Mouse (Mus musculus) lung, embryonic 15.5 days (tissue): ENCODE measurements at regions not wholly inside any gene's neighbourhood (a gene's known extent, or its start where the extent isn't known, plus 50 kb on each side); places are given as distances from the start of the nearest gene placed in this dataset.
A peak's percentile ranks its signal among the peaks of the same experiment; 100 is the strongest.

Source experiments
- ATAC-seq: fragments of 200-750 bp; cut with Nextera tagmentation; 2 replicates; pipeline ENCODE4 v1.8.0; 2017; ENCODE audit warnings: moderate number of reproducible peaks, borderline replicate concordance; ENCODE audit not compliant: low FRiP score, low TSS enrichment; ENCODE audit errors: extremely low read depth
- H3K27ac ChIP-seq: fragments of 300-500 bp; sonication (generic); 2 replicates; pipeline ENCODE4 v1.5.1; 2015; ENCODE audit warnings: moderate library complexity, mild to moderate bottlenecking, inconsistent platforms
- H3K27me3 ChIP-seq: fragments of 300-500 bp; sonication (generic); 2 replicates; pipeline ENCODE4 v1.6.1; 2015; ENCODE audit warnings: inconsistent platforms
- H3K36me3 ChIP-seq: fragments of 300-500 bp; sonication (generic); 2 replicates; pipeline ENCODE4 v1.6.1; 2015; ENCODE audit warnings: inconsistent platforms
- H3K4me1 ChIP-seq: fragments of 300-500 bp; sonication (generic); 2 replicates; pipeline ENCODE4 v1.6.1; 2015; ENCODE audit warnings: inconsistent platforms
- H3K4me2 ChIP-seq: fragments of 300-500 bp; sonication (generic); 2 replicates; pipeline ENCODE4 v1.6.1; 2015; ENCODE audit warnings: inconsistent platforms, mild to moderate bottlenecking, moderate library complexity
- H3K4me3 ChIP-seq: fragments of 300-500 bp; sonication (generic); 2 replicates; pipeline ENCODE4 v1.5.1; 2015; ENCODE audit warnings: mild to moderate bottlenecking, inconsistent platforms
- H3K9ac ChIP-seq: fragments of 300-500 bp; sonication (generic); 2 replicates; pipeline ENCODE4 v1.6.1; 2015; ENCODE audit warnings: inconsistent platforms
- H3K9me3 ChIP-seq: fragments of 300-500 bp; sonication (generic); 2 replicates; pipeline ENCODE4 v1.6.1; 2016; ENCODE audit warnings: inconsistent platforms
- WGBS: fragments of 180-500 bp; shearing (Covaris S2); methylation state at CpG from one replicate; pipeline ENCODE4 v1.1.7; 2015; 5-methylcytosine and 5-hydroxymethylcytosine counted together

DNA sequence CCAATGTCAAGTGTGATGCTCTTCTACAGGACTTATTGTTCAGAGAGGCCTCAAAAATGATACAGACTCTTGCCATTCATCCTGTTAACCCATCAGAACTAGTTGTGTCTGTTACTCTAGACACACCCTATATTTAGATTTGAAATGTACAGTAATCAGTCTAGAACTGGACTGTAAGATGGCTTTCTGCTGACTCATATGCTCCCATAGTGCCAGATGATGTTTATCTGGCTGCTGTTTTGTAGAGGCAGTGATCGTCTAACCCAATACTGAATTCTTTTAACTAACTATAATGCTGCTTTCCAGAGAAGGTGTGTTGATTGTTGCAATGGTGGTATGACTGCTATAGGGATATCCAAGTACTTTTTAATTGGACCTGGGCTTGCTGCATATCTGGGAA is 185.9 kb upstream of the Npsr1 start:
- no peak for ATAC-seq
- Histone ChIP-seq H3K9me3 (no peaks in the 10 kb centered on the region), H3K27ac (no peak overlapping the region), H3K4me3 (no peak overlapping the region), H3K27me3 (no peaks in the 10 kb centered on the region), H3K4me2 (no peak overlapping the region), H3K36me3 (no peaks in the 10 kb centered on the region), H3K4me1 (no peaks in the 10 kb centered on the region), H3K9ac (no peak overlapping the region)
- WGBS, result 94% methylated on average over 1 of the region's 1 CpGs

DNA sequence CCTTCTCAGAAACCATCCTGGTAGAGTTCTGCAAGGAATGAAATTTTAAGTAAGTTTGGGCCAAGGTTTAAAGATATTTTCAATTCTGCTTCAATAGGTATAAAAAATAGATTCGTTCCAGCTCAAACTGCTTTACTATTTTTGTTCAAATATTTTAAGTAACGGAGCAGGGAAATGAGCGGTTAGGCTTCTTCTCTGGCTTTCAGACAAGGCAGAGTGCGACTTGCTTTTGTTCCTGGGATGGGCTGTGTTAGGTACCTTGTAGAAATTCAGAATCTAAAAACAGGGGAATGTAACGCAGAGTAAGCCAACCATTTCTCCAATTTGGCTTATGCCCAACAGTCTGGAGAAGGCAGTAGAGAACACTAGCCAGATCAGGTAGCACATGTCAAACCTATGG is 180.5 kb upstream of the Npsr1 start:
- Histone ChIP-seq H3K36me3 (no peaks in the 10 kb centered on the region), H3K9me3 (no peaks in the 10 kb centered on the region), H3K27me3 (no peaks in the 10 kb centered on the region), H3K4me1 (no peaks in the 10 kb centered on the region), H3K4me3 (no peak overlapping the region), H3K27ac (no peak overlapping the region), H3K9ac (no peak overlapping the region), H3K4me2 (no peak overlapping the region)
- no peak for ATAC-seq
- 92% methylated on average over 5 of the region's 5 CpGs for WGBS

DNA sequence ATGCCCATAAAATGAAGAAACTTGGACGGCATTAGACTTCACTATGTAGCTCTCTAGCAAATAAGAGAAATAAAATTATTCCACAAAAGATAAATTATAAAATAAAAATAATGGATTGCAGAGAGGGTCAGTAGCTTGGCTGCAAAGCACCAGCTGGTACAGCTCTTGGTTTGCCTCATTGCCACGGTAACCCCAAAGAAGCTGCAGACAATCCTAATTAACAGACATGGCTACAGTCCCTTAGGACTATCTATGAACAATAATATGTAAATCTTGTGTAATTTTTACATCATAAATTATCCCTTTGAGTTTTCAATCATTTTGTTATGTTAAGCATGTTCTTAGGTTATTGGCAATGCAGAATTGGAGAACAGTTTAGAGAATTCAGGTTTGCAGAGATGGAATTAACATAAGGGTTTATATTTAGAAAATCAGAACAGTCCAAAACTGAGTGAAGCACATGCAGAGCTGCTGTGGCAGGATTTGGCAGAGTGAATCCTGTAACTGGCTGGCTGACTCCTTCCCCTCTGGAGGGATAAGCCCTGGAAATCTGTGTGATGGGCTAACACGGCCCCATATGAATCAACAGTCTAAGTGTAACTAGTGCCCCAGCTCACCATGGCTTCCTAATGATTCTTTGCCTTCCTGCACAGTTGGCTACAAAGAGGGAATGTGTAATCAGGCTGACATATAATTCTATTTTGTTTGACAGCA is 178.4 kb upstream of the Npsr1 start:
- WGBS, result 73% methylated on average over 3 of the region's 3 CpGs
- ATAC-seq, result no peak
- no peaks in the 10 kb centered on the region for H3K27me3 ChIP-seq

DNA sequence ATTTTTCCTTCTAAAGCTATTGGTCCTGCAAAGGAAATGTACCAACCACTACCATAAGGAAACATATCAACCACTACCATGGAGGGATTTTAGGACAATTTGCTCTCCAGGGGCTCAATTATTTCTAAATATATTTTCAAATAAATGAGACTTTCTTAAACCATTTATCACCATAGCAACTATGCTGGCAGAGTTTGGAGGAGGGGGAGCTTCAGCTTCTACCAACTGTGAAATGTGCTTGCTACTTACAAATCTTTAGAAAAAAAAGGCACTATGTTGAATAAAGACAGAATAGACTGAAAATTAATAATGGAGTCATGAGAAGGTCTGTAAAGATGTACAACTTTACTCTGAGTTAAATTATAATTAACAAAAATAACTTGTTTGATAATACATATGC is 165.6 kb upstream of the Npsr1 start:
- no peaks in the 10 kb centered on the region for H3K36me3 ChIP-seq

More for the DNA sequence above, 178.4 kb upstream of the Npsr1 start:
- H3K36me3 ChIP-seq, result no peaks in the 10 kb centered on the region
- H3K4me2 ChIP-seq, result no peak overlapping the region
- H3K27ac ChIP-seq, result no peak overlapping the region
- no peaks in the 10 kb centered on the region for H3K4me1 ChIP-seq
- H3K9me3 ChIP-seq, result no peaks in the 10 kb centered on the region
- H3K4me3 ChIP-seq, result no peak overlapping the region
- H3K9ac ChIP-seq, result no peak overlapping the region

DNA sequence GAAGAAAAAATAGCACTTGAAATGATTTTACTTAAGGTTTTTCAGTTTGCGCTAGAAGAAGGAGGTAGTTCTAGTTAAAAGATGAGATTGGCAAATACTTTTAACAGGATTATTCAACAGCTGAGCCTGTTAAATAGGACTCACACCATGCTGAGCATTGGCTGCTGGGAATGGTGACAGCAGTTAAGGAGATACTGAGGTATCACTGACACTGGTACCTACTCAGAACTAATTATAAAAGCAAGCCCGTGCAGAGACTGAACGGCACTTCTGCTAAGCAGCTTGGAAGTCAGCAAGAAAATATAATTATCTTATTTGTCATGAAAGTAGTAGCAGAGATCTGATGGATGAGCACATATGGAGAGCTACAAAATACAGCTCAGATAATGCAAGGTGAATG is 163.5 kb upstream of the Npsr1 start:
- Histone ChIP-seq H3K9me3 (no peaks in the 10 kb centered on the region), H3K4me1 (no peaks in the 10 kb centered on the region), H3K27ac (no peak overlapping the region), H3K4me3 (no peak overlapping the region), H3K4me2 (no peak overlapping the region), H3K36me3 (no peaks in the 10 kb centered on the region), H3K9ac (no peak overlapping the region), H3K27me3 (no peaks in the 10 kb centered on the region)
- 70% methylated on average over 3 of the region's 3 CpGs for WGBS
- no peak for ATAC-seq

More for the DNA sequence above, 165.6 kb upstream of the Npsr1 start:
- Histone ChIP-seq H3K9ac (no peak overlapping the region), H3K4me2 (no peak overlapping the region), H3K9me3 (no peaks in the 10 kb centered on the region), H3K4me3 (no peak overlapping the region), H3K27ac (no peak overlapping the region), H3K27me3 (no peaks in the 10 kb centered on the region), H3K4me1 (no peaks in the 10 kb centered on the region)
- no peak for ATAC-seq

DNA sequence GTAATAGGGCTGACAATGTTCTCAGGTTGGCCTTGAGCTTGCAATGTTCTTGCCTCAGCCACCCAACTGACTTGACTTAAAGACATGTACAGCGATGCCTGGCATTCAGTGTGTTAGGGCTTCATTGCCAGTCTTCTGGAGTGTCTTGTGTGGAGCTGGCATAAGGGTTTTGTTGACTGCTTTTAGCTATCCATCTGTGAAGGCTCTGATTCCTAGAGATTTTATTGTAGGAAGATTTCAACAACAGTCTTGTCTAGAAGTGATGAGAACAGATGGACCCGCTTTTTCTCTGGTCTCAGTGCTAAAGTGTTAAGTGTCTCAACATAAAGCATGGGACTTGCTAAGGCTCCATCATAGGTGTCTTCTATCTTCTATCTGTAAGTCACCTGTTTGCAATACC is 145.3 kb upstream of the Npsr1 start:
- ATAC-seq, result no peak
- Histone ChIP-seq H3K9me3 (no peaks in the 10 kb centered on the region), H3K27ac (no peak overlapping the region), H3K27me3 (no peaks in the 10 kb centered on the region), H3K9ac (no peak overlapping the region), H3K4me3 (no peak overlapping the region), H3K4me1 (no peaks in the 10 kb centered on the region), H3K4me2 (no peak overlapping the region), H3K36me3 (no peaks in the 10 kb centered on the region)
- WGBS, result 93% methylated on average over 2 of the region's 2 CpGs

DNA sequence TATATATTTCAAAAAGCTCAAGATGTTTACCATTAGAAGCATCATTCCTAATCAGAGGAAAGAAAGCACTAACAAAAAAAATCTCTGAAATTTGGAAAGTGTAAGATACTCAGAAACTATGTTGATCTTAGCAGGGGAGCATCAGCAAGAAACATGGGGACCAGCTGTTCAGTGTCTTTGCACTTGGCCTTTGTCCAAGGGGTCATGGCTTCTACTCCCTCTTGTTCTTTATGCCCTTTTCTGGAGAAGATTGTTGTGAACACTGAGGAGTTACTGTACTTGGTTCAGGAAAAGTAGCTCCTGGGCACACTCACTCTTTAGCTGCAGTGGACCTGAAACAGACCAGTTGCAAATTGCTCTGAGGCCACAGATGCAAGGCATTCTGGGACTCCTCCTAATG is 141.2 kb upstream of the Npsr1 start:
- Histone ChIP-seq H3K4me1 (no peaks in the 10 kb centered on the region), H3K9ac (no peak overlapping the region), H3K27me3 (no peaks in the 10 kb centered on the region), H3K27ac (no peak overlapping the region), H3K9me3 (no peaks in the 10 kb centered on the region), H3K36me3 (no peaks in the 10 kb centered on the region), H3K4me2 (no peak overlapping the region), H3K4me3 (no peak overlapping the region)
- ATAC-seq, result peak; percentile 67; the same call in 1 of the 2 replicates

DNA sequence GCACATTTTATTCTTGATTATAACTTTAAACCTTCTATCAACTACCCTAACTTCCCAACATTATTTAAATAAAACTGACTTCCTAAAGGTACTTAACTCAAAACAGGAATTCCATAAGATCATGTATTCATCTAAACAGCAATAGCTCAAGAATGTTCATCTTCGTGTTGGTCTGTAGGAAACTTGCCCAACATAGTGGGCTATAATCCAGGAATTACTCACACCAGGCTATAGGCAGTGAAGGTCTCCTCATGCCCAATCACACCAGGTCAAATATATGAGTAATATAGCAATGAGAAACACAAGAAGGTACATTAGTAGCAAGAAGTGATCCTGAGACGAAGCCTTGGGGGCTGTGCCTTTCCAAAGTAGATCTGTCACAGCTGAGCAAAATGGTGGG is 128.1 kb upstream of the Npsr1 start:
- no peak for ATAC-seq
- WGBS, result 52% methylated on average over 2 of the region's 2 CpGs

DNA sequence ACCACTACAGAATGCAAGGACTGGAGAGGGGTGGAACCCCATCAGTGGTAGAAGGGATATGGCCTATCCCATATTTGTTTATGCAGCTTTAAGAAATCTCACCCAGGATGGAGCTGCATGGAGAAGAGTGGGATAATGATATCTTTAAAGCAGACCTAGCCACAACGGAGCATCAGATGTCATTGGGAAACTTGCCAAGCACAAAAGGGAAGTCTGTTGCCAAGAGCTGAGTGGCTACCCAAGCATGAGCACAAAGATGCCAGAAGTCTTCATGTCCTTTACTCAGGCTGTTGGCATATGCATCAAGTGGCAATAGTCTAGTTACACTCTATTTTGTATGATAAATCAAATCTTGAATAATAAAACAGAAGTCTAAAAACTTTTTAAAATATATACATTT is 124.6 kb upstream of the Npsr1 start:
- Histone ChIP-seq H3K4me1 (no peaks in the 10 kb centered on the region), H3K27ac (no peak overlapping the region), H3K27me3 (no peaks in the 10 kb centered on the region), H3K9me3 (no peaks in the 10 kb centered on the region), H3K4me3 (no peak overlapping the region), H3K36me3 (no peaks in the 10 kb centered on the region), H3K4me2 (no peak overlapping the region), H3K9ac (no peak overlapping the region)
- WGBS, result 28% methylated on average over 1 of the region's 1 CpGs
- ATAC-seq, result no peak

More for the DNA sequence above, 128.1 kb upstream of the Npsr1 start:
- Histone ChIP-seq H3K36me3 (no peaks in the 10 kb centered on the region), H3K4me1 (no peaks in the 10 kb centered on the region), H3K4me3 (no peak overlapping the region), H3K4me2 (no peak overlapping the region), H3K9me3 (no peaks in the 10 kb centered on the region), H3K27ac (no peak overlapping the region), H3K27me3 (no peaks in the 10 kb centered on the region), H3K9ac (no peak overlapping the region)

DNA sequence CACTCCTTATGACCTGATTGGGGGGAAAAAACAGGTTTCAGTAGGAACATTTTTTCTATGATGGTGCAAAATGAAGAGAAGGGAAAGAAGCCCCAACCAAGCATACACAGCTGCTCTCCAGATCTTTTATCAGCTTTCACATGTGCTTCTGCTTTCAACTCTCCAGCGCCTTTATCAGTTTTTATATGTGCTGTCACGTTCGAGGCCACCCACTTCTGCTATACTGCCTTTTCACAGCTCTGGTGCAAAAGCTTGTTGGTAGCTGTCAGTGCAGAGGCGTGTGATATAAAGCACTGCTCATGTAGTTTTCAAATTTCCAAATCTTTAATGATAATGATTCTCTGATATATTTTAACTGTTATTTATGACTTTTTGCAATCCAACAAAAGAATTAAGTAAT is 120.2 kb upstream of the Npsr1 start:
- Histone ChIP-seq H3K4me1 (no peaks in the 10 kb centered on the region), H3K27ac (no peak overlapping the region), H3K4me3 (no peak overlapping the region), H3K9ac (no peak overlapping the region), H3K9me3 (no peaks in the 10 kb centered on the region), H3K27me3 (no peaks in the 10 kb centered on the region), H3K4me2 (no peak overlapping the region), H3K36me3 (no peaks in the 10 kb centered on the region)
- ATAC-seq, result no peak
- whole genome bisulfite sequencing, result 46% methylated on average over 4 of the region's 4 CpGs

DNA sequence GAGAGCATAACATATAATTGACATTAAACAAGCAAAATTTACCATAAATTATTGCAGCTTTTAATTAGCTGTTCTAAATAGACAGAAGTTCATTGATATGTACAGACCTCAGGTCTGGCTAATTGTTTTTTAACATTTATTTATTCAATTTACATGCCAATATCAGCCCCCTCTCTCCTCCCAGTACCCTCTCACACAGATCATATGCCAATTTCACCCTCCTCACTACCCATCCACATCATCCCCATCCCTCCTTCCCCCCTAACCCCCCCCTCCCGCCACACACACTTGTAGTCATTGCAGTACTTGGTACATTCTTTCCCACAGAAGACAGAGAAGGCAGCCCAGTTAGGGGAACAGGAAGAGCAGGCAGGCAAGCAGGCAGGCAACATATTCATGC is 91.4 kb upstream of the Npsr1 start:
- no peak overlapping the region for H3K4me2 ChIP-seq
- 53% methylated on average over 1 of the region's 1 CpGs for WGBS
- no peak for ATAC-seq
- H3K36me3 ChIP-seq, result no peaks in the 10 kb centered on the region
- H3K9ac ChIP-seq, result no peak overlapping the region
- H3K4me1 ChIP-seq, result no peaks in the 10 kb centered on the region
- no peaks in the 10 kb centered on the region for H3K27me3 ChIP-seq
- no peaks in the 10 kb centered on the region for H3K9me3 ChIP-seq
- H3K4me3 ChIP-seq, result no peak overlapping the region
- no peak overlapping the region for H3K27ac ChIP-seq

DNA sequence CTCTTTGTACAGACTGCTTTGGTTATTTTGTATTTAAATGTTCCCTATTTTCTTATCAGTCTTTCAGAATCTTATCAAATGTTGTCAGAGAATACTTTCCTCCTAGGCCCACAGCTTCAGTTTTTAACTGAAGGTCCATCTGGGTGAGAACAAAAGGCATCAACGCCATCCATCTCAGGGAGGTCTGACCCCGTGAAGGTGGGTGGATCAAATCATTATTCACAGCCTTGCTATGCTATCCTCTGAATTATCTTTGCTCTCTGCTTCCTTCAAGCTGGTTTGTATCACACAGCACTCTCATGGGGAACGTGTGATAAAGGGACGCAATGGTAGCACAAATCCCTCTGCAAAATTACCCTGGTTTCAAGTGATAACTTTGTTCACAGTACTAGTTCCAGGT is 59.5 kb upstream of the Npsr1 start:
- no peak for ATAC-seq
- 42% methylated on average over 4 of the region's 4 CpGs for WGBS
- Histone ChIP-seq H3K4me3 (no peak overlapping the region), H3K27me3 (no peaks in the 10 kb centered on the region), H3K27ac (no peak overlapping the region), H3K4me2 (no peak overlapping the region), H3K36me3 (no peaks in the 10 kb centered on the region), H3K9ac (no peak overlapping the region), H3K4me1 (no peaks in the 10 kb centered on the region), H3K9me3 (no peaks in the 10 kb centered on the region)
